Mouse (Mus musculus) heart, postnatal 10 days (tissue): ENCODE data around the gene Serpinb6a. TPM values are rescaled to one million over a fixed set of nuclear protein-coding genes. Genes with fewer than 3 reads are reported as not detected.
"Not testable (repeated sequence)": the region's sequence is repeated elsewhere in the genome, so short reads cannot be mapped to it uniquely, and the experiment has no call there.

Source experiments
- DNase-seq, 2 experiments: peaks; one replicate each; pipeline ENCODE4 v3.0.0; 2021
- intact Hi-C: fragments of 180-260 bp; cut with DNase I; formaldehyde crosslinking; loops from one replicate; pipeline ENCODE4 v1.15.1; 2025
- total RNA-seq, 2 experiments: library from RNA; stranded (reverse); gene quantifications; 2 replicates each; pipeline ENCODE4 v1.2.3; 2021

Serpinb6a gene
- total RNA-seq, 2 experiments from 2014 or later = 113 TPM

- no peak for DNase-seq
- intact Hi-C loops = no loop called here
Measured at GRCm38 (mm10) chr13:34003058-34003457, 464 bp upstream of the Serpinb6a start.

GRCm38 (mm10) chr13:33995197-33995596, 7.4 kb downstream of the Serpinb6a start:
- intact Hi-C loops = loop anchor here (1.0 kb wide), 1 partner anchor 38 kb away; no protein-coding TSS in a partner anchor
- DNase-seq = peak; percentile 79 to 83

GRCm38 (mm10) chr13:33989625-33990024, 13.0 kb downstream of the Serpinb6a start:
- intact Hi-C loops = no loop called here
- no peak for DNase-seq

- no peak for DNase-seq
- intact Hi-C loops = no loop called here
Measured at GRCm38 (mm10) chr13:33966574-33966973, 36.0 kb downstream of the Serpinb6a start.

- intact Hi-C loops = no loop called here
- no peak for DNase-seq
Measured at GRCm38 (mm10) chr13:33966025-33966412, 36.6 kb downstream of the Serpinb6a start.

- peak in 1 of 2 experiments; percentile 5 for DNase-seq
- intact Hi-C loops = no loop called here
Measured at GRCm38 (mm10) chr13:33965056-33966024, 37.3 kb downstream of the Serpinb6a start.

GRCm38 (mm10) chr13:33964206-33965046, 38.2 kb downstream of the Serpinb6a start, which contains the start of gene Nqo2:
Gene Nqo2, plus strand, starts transcription at chr13:33964687.
- intact Hi-C loops = loop anchor here (5.0 kb wide), 1 partner anchor 193 kb away; no protein-coding TSS in a partner anchor
- peak; percentile 80 to 85 for DNase-seq

GRCm38 (mm10) chr13:33959771-33960170, 42.8 kb downstream of the Serpinb6a start:
- intact Hi-C loops = loop anchor here (5.0 kb wide), 1 partner anchor 198 kb away; no protein-coding TSS in a partner anchor
- DNase-seq = no peak

GRCm38 (mm10) chr13:33956571-33957421, 45.8 kb downstream of the Serpinb6a start:
- intact Hi-C loops = loop anchor here (1.0 kb wide), 1 partner anchor 39 kb away; no protein-coding TSS in a partner anchor
- peak; percentile 49 to 70 for DNase-seq

GRCm38 (mm10) chr13:33952947-33953346, 49.6 kb downstream of the Serpinb6a start:
- no peak for DNase-seq
- intact Hi-C loops = no loop called here

GRCm38 (mm10) chr13:33952075-33952449, 50.5 kb downstream of the Serpinb6a start:
- intact Hi-C loops = no loop called here

GRCm38 (mm10) chr13:33951308-33952074, 51.1 kb downstream of the Serpinb6a start:
- DNase-seq = no peak
- intact Hi-C loops = no loop called here

More at GRCm38 (mm10) chr13:33952075-33952449, 50.5 kb downstream of the Serpinb6a start:
- no peak for DNase-seq

- intact Hi-C loops = no loop called here
- DNase-seq = peak in 1 of 2 experiments; percentile 47
Measured at GRCm38 (mm10) chr13:33942212-33942779, 60.3 kb downstream of the Serpinb6a start.

GRCm38 (mm10) chr13:33941288-33941808, 61.2 kb downstream of the Serpinb6a start:
- peak; percentile 27 to 40 for DNase-seq
- intact Hi-C loops = no loop called here

GRCm38 (mm10) chr13:33937587-33937986, 65.0 kb downstream of the Serpinb6a start:
- intact Hi-C loops, DNase-seq: not testable (repeated sequence)

- DNase-seq = no peak
- intact Hi-C loops = no loop called here
Measured at GRCm38 (mm10) chr13:33937151-33937550, 65.4 kb downstream of the Serpinb6a start.

GRCm38 (mm10) chr13:33935465-33936181, 67.0 kb downstream of the Serpinb6a start:
- DNase-seq = peak; percentile 71 to 74
- intact Hi-C loops = no loop called here

GRCm38 (mm10) chr13:33934743-33935142, 67.9 kb downstream of the Serpinb6a start:
- intact Hi-C loops = no loop called here
- peak in 1 of 2 experiments; percentile 30 for DNase-seq
